Mouse (Mus musculus): ENCODE measurements at regions not wholly inside any gene's neighbourhood (a gene's known extent, or its start where the extent isn't known, plus 50 kb on each side); places are given as distances from the start of the nearest gene placed in this dataset.

GRCm38 (mm10) chr3:147041201-147041600, 189.0 kb downstream of the Ttll7 start:
- no peak for DNase-seq (ENCODE audit: low spot score)

DNA sequence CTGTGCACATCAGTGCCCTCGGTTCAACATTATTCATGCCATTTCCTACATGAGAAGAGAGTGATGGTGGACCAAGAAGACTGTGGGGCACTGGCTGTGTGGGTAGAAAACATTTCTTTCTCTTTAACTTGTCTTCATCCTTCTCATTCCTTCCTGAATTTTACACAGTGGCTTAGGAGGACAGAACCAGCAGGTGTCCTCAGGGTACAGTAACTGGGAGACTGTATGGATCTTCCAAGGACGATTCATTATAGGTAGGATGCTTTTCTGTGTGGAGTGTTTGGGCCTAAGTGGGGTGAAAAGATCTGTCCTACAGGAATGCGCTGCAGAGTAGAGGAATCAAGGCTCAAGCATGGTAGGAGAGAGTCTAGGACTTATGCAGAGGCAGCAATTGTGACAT, 190.7 kb downstream of the Ttll7 start:
- no peak for DNase-seq (ENCODE audit: low spot score)

DNA sequence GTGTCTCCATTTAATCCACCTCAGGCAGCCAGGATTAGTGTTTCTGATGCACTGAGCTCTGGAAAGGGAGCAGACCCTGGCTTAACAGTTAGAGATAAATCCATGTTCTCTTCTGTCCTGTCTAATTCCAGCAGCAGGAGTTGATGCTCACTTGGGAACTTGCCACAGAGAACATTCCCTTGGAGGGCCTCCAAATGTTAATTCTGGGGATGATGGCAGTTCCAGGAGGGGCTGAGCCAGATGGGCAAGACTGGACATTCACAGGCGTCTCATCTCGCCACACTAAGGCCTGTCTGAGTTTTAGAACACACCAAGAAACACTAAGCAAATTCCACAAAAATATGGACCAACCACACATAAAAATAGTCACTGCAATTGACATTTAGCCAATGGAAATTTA, 194.5 kb downstream of the Ttll7 start:
- DNase-seq (ENCODE audit: low spot score): peak; percentile 63

GRCm38 (mm10) chr3:147054157-147054838, 202.1 kb downstream of the Ttll7 start:
- DNase-seq (ENCODE audit: low spot score): no peak

DNA sequence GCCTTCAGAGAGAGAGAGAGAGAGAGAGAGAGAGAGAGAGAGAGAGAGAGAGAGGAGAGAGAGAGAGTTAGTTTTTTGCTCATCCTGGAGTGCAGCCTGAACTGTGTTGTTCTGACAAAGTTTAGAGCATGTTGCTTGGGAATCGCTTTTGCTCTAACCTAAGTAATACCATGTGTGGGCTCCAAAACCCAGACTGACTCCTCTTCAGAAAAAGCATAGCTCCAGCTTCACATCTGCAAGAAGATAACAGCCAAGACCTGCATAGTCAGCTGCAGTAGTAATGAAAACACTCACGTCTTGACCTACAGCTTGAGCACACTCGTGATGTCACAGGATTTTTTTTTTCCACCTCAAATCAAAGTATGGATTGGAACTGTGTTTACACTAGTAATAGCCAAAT, 205.7 kb downstream of the Ttll7 start:
- no peak for DNase-seq (ENCODE audit: low spot score)

DNA sequence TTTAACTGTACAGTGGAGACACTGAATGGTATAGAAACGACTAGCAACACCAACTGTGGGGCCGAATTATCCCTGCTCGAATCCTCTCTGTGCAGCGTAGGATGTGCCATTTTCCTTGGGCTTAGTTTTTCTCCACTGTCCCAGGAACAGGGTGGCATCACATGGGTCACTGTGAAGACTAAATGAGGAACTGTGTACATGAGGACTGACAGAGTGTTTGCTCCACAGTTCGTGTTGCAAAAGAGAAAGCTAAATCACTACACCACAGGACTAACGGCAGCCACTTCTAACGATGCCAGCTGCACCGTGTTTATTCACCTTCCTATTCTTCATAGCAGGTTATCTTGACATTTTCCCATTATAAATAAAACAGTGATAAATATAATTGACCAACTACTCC, 208.5 kb downstream of the Ttll7 start:
- DNase-seq (ENCODE audit: low spot score): no peak

GRCm38 (mm10) chr3:147062451-147062850, 210.3 kb downstream of the Ttll7 start:
- no peak for DNase-seq (ENCODE audit: low spot score)

DNA sequence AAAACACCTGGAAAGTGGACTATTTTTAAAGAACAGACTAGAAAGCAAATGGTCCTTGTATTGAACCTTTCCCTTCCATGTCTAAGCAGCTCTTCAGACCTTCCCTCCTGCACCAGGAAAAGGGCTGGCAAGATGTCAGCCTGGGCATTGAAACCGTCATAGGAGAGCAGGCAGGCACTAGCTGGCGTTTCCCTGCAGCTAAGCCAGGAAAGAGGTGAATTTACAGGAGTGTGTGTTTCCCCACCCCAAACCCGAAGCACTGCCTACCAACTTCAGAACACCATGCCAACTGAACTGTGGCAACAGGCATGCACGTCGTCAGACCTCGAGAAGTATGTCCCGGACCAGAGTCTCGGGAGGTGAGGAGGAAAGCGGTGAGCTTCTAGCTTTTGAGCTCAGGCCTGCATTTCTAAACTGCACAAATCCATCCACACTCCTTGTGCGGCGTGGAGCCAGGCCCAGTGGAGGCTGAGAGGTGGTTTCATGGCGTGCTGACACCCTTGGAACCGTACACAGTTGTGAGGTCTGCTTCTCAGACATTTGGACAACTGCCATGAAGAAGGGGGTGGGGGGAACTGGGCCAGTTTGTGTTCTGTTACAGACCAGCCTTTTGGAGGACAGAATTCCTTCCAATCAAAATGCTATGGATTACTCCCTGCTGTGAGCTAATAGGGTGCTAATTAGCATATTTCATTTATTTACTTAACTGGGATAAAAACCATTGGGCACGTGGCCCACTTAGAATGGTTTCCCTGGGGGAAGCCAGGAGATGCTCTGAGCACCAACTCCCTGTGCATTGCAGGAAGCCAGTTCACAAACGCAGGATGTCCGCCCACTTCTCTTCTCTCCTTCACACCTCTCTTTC, 211.6 kb downstream of the Ttll7 start:
- DNase-seq (ENCODE audit: low spot score): peak; percentile 2

GRCm38 (mm10) chr3:147064443-147064868, 212.3 kb downstream of the Ttll7 start:
- no peak for DNase-seq (ENCODE audit: low spot score)

- DNase-seq (ENCODE audit: low spot score): no peak
Observed at GRCm38 (mm10) chr3:147070972-147071371, 218.8 kb downstream of the Ttll7 start.

DNA sequence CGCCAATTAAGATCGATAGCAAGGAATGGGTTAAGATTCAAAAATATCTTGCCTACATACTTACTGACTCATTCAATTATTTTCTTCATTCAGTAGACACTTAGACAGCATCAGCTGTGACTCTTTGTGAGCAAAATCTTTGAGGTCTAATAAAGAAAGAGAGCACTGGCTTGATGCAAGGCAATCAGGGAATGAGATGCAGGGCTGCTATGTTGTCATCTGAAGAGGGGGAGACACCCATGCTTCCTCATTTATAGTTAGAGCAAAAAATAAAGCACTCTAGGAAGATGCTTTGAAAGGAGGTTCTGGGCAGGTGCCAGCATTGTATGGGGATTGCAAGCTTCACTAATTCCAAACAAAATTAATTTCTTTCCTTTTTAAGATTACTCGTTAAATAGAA, 228.0 kb downstream of the Ttll7 start:
- DNase-seq (ENCODE audit: low spot score): no peak

DNA sequence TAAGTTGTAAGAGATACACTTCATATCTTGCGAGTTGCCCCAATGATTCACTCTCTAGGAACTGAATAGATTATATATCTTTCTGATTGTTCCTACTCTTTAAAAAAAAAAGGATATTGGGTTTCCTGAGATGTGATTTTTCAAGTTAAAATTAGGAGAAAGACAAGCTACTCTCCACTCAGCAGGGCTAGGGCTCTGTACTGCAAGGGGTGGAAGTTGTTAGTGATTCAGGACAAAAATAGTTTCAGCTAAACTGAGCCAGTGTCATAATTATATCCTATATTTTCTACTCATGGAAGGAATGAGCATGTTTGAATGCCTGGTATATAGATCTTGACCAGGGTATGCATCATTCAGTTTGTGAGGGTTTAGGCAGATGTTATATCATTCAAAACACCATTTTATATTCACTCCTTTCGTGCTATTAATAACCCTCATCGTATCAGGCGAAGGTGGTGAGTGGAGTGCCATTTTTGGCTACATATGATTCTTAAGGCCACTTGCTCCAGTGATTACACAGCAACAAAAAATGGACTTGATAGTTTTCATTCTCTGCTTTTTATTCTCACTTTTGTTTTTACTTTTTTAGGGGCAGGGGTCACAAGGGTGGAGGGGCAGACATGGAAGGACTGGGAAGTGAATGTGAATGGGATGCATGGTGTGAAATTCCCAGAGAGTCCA, 228.7 kb downstream of the Ttll7 start:
- no peak for DNase-seq (ENCODE audit: low spot score)

DNA sequence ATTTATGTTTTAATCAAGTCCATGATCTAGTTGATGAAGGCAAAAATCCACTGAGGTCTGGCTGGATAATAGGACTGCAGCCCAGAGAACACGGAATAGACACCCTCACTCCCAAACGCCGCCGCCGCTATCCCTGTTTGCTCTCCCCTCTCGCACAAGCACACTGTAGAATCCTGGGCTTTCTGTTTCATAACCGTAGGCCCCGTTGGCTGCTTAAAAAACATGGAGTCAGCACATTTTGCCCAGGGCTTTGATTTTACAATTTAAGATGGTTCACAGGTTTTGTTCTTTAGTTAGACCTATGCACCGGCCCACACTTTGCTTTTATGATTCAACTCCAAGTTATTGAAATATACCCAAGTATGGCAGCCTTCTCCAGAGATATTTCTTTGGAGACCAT, 229.6 kb downstream of the Ttll7 start:
- DNase-seq (ENCODE audit: low spot score): no peak

- DNase-seq (ENCODE audit: low spot score): no peak
Observed at GRCm38 (mm10) chr3:147082255-147082943, 230.2 kb downstream of the Ttll7 start.

DNA sequence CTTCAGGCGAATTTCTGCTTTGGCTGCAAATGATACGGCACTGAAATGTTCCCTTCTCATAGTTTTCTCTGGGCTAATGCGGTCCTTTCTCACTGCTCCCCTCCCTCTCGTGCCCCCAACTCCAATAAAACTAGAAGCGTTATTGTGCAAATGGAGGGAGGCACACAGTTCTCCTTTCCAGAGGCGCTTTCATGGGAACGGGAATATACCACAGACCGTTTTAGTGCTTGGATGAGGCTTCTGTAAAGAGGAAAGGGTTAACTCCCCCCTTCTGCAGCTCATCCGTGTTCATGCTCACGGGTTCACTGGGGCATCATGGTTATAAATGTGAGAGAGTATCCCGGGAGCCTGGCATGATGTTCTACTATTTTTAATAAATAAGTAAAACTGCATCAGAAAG, 231.2 kb downstream of the Ttll7 start:
- DNase-seq (ENCODE audit: low spot score): no peak

GRCm38 (mm10) chr3:147083823-147084222, 231.7 kb downstream of the Ttll7 start:
- no peak for DNase-seq (ENCODE audit: low spot score)

DNA sequence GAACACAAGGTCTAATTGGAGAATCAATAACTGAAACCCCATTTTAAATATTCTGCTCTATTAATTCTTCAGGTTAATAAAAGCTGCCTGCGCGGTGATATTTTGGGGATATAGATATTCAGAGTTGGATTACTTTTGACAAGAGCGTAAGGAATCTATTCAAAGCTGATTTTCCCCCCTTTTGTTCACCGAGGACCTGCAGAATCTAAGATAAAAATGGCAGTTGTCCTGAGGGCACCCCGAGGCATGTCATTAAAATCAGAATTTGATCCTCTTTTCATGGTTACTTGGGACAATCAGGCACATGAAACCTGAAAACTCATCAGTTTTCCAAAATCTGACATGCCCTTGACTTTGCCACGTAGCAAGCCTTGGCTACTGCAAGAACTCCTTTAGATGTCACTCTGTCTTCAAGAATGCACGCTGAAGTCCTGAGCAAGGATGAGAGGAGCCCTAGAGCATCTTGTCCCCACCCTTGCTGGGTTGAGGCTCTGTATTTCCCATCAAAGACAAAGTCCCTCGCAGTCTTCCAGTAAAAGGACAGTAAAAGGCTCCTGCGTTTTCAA, 232.5 kb downstream of the Ttll7 start:
- no peak for DNase-seq (ENCODE audit: low spot score)

DNA sequence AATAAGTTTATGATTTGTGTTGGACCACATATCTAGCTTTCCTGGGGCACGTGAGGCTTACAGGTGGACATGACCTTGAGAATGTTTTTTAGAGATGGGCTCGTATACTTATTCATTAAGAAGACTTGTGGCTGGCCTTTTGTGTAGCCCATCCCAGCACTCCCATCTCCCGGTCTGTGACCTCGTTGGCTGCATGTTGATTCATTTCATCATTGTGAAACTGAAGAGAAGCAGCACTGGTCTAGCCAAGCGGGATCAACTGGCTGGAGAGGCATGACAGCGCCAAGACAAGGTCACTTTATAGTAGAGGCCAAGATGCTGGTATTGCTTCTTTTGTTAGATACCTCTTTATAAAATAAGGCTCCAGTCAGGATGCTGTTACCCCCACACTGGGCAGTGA, 236.0 kb downstream of the Ttll7 start:
- no peak for DNase-seq (ENCODE audit: low spot score)

- DNase-seq (ENCODE audit: low spot score): no peak
Observed at GRCm38 (mm10) chr3:147089716-147090115, 237.5 kb downstream of the Ttll7 start.

- DNase-seq (ENCODE audit: low spot score): no peak
Observed at GRCm38 (mm10) chr3:147092188-147093075, 240.3 kb downstream of the Ttll7 start.

GRCm38 (mm10) chr3:147093076-147093380, 240.9 kb downstream of the Ttll7 start:
- no peak for DNase-seq (ENCODE audit: low spot score)
